Mouse (Mus musculus) heart, embryonic 14.5 days (tissue): ENCODE measurements around the gene Ppig. TPM values are rescaled to one million over a fixed set of nuclear protein-coding genes. Genes with fewer than 3 reads are reported as not detected.

Experiments used
- ATAC-seq: fragments of 200-750 bp; cut with Nextera tagmentation; 2 replicates; pipeline ENCODE4 v1.8.0; 2017; ENCODE audit warnings: low read depth, moderate TSS enrichment; ENCODE audit not compliant: insufficient number of reproducible peaks, insufficient read depth, low FRiP score
- H3K27ac ChIP-seq, 2 experiments: fragments of 200-500 bp in 1 of 2; fragments of 300-500 bp in 1 of 2; sonication (generic) in 1 of 2; replicated peaks in 1 of 2; 2 replicates each; pipeline ENCODE4 v1.5.1; 2012 to 2014; ENCODE audit warnings: low read depth in 2 of 2, low read length in 2 of 2, control low read depth in 1 of 2, mild to moderate bottlenecking in 1 of 2, mixed read lengths in 1 of 2; ENCODE audit not compliant: control insufficient read depth in 1 of 2, insufficient read depth in 1 of 2
- H3K27me3 ChIP-seq: fragments of 300-500 bp; sonication (generic); 2 replicates; pipeline ENCODE4 v1.6.1; 2014; ENCODE audit warnings: mild to moderate bottlenecking, low read length, control low read depth; ENCODE audit not compliant: control insufficient read depth, insufficient read depth
- H3K36me3 ChIP-seq: fragments of 300-500 bp; sonication (generic); 2 replicates; pipeline ENCODE4 v1.6.1; 2014; ENCODE audit warnings: mild to moderate bottlenecking, control low read depth, low read length, mixed read lengths; ENCODE audit not compliant: control insufficient read depth, insufficient read depth
- H3K4me1 ChIP-seq, 2 experiments: fragments of 200-500 bp in 1 of 2; fragments of 300-500 bp in 1 of 2; sonication (generic) in 1 of 2; 2 replicates each; pipeline ENCODE4 v1.6.1; 2012 to 2014; ENCODE audit warnings: low read length in 2 of 2, control low read depth in 1 of 2, mixed read lengths in 1 of 2; ENCODE audit not compliant: control insufficient read depth in 2 of 2, insufficient read depth in 2 of 2
- H3K4me2 ChIP-seq: fragments of 300-500 bp; sonication (generic); 2 replicates; pipeline ENCODE4 v1.6.1; 2014; ENCODE audit warnings: mild to moderate bottlenecking, low read length
- H3K4me3 ChIP-seq, 2 experiments: fragments of 200-500 bp in 1 of 2; fragments of 300-500 bp in 1 of 2; sonication (generic) in 1 of 2; 2 replicates each; pipeline ENCODE4 v1.5.1; 2012 to 2014; ENCODE audit warnings: low read length in 2 of 2, mild to moderate bottlenecking in 2 of 2, control low read depth in 1 of 2, low read depth in 1 of 2, moderate library complexity in 1 of 2; ENCODE audit not compliant: control insufficient read depth in 1 of 2, insufficient read depth in 1 of 2
- H3K9ac ChIP-seq: fragments of 300-500 bp; sonication (generic); 2 replicates; pipeline ENCODE4 v1.6.1; 2014; ENCODE audit warnings: mild to moderate bottlenecking, low read length
- H3K9me3 ChIP-seq: fragments of 300-500 bp; sonication (generic); 2 replicates; pipeline ENCODE4 v1.6.1; 2016; ENCODE audit warnings: low read length, control low read depth; ENCODE audit not compliant: control insufficient read depth
- WGBS: fragments of 180-500 bp; shearing (Covaris S2); extraction: QIAGEN DNeasy Blood & Tissue Kit; methylation state at CpG from one replicate; pipeline ENCODE4 v1.1.7; 2014; 5-methylcytosine and 5-hydroxymethylcytosine counted together
- polyA plus RNA-seq: library from polyadenylated mRNA; unstranded; fragments of >200 nt; fragmentation: Nextera tagmentation; extraction: Ambion mirVana; gene quantifications from 2 replicates; pipeline ENCODE4 v1.2.1, GENCODE M21; 2014

Ppig gene
- polyA plus RNA-seq, 1 experiment from 2014 or later, result 64.9 TPM

- no peaks in the 10 kb centered on the region for H3K9me3 ChIP-seq
- H3K36me3 ChIP-seq, result peaks cover 22% of the 10 kb centered on the region
- H3K4me2 ChIP-seq, result peak within 1 kb of the TSS; percentile 66
- no peaks in the 10 kb centered on the region for H3K4me1 ChIP-seq
- under 1% methylated on average over 37 of the region's 39 CpGs for WGBS
- H3K4me3 ChIP-seq, result peak within 1 kb of the TSS; percentile 67 to 98
- no peaks in the 10 kb centered on the region for H3K27me3 ChIP-seq
- H3K27ac ChIP-seq, result peak within 1 kb of the TSS; percentile 84 to 96
- ATAC-seq, result peak; percentile 95
- peak within 1 kb of the TSS; percentile 82 for H3K9ac ChIP-seq
Measured at GRCm38 (mm10) chr2:69712981-69713625, 9.2 kb upstream of the Ppig start, which contains the start of gene Fastkd1. Gene Fastkd1 (minus strand): TSS chr2:69713516.

GRCm38 (mm10) chr2:69713626-69714014 lies 8.7 kb upstream of the Ppig start:
- peak overlapping the region; percentile 66 for H3K4me2 ChIP-seq
- ATAC-seq, result no peak
- whole genome bisulfite sequencing, result 28% methylated on average over 4 of the region's 4 CpGs
- no peak overlapping the region; the same call in 1 of the 2 replicates for H3K9ac ChIP-seq
- no peaks in the 10 kb centered on the region for H3K27me3 ChIP-seq
- H3K9me3 ChIP-seq, result no peaks in the 10 kb centered on the region
- peaks cover 17% of the 10 kb centered on the region for H3K36me3 ChIP-seq
- H3K27ac ChIP-seq, result no peak overlapping the region
- peak overlapping the region in 1 of 2 experiments; percentile 67; a peak in 2 of 4 replicates for H3K4me3 ChIP-seq
- no peaks in the 10 kb centered on the region for H3K4me1 ChIP-seq

- H3K27me3 ChIP-seq, result no peaks in the 10 kb centered on the region
- H3K27ac ChIP-seq, result no peak overlapping the region
- H3K9me3 ChIP-seq, result no peaks in the 10 kb centered on the region
- H3K4me2 ChIP-seq, result no peak overlapping the region
- H3K4me1 ChIP-seq, result no peaks in the 10 kb centered on the region
- ATAC-seq, result no peak
- H3K9ac ChIP-seq, result no peak overlapping the region
- peaks cover 13% of the 10 kb centered on the region; the same call in 1 of the 2 replicates for H3K36me3 ChIP-seq
- H3K4me3 ChIP-seq, result no peak overlapping the region
- 71% methylated on average over 5 of the region's 5 CpGs for WGBS
Measured at GRCm38 (mm10) chr2:69714126-69714525, 8.2 kb upstream of the Ppig start.

- ATAC-seq, result no peak
- H3K36me3 ChIP-seq, result no peaks in the 10 kb centered on the region
Measured at GRCm38 (mm10) chr2:69716483-69716882, 5.9 kb upstream of the Ppig start.

GRCm38 (mm10) chr2:69719121-69719520 lies 3.2 kb upstream of the Ppig start:
- H3K9ac ChIP-seq, result no peak overlapping the region
- no peaks in the 10 kb centered on the region for H3K36me3 ChIP-seq
- ATAC-seq, result no peak
- no peak overlapping the region for H3K27ac ChIP-seq
- H3K9me3 ChIP-seq, result no peaks in the 10 kb centered on the region
- H3K4me1 ChIP-seq, result peaks cover 0 to 7% of the 10 kb centered on the region in 2 experiments; a peak in 2 of 4 replicates
- no peak overlapping the region for H3K4me3 ChIP-seq
- H3K4me2 ChIP-seq, result no peak overlapping the region
- no peaks in the 10 kb centered on the region for H3K27me3 ChIP-seq
- WGBS, result 61% methylated on average over 1 of the region's 1 CpGs

More at GRCm38 (mm10) chr2:69716483-69716882, 5.9 kb upstream of the Ppig start:
- no peak overlapping the region for H3K27ac ChIP-seq
- H3K9ac ChIP-seq, result no peak overlapping the region
- H3K27me3 ChIP-seq, result no peaks in the 10 kb centered on the region
- WGBS, result 76% methylated on average over 3 of the region's 3 CpGs
- H3K9me3 ChIP-seq, result no peaks in the 10 kb centered on the region
- no peaks in the 10 kb centered on the region for H3K4me1 ChIP-seq
- H3K4me2 ChIP-seq, result no peak overlapping the region
- no peak overlapping the region for H3K4me3 ChIP-seq

- ATAC-seq, result peak; percentile 85
- Histone ChIP-seq H3K9me3 (no peaks in the 10 kb centered on the region), H3K4me1 (peaks cover 0 to 11% of the 10 kb centered on the region in 2 experiments; a peak in 2 of 4 replicates), H3K4me2 (peak overlapping the region; percentile 86), H3K27me3 (no peaks in the 10 kb centered on the region), H3K36me3 (no peaks in the 10 kb centered on the region), H3K9ac (peak overlapping the region; percentile 94), H3K27ac (peak overlapping the region; percentile 81 to 91), H3K4me3 (peak overlapping the region; percentile 92 to 93)
- WGBS, result under 1% methylated on average over 89 of the region's 91 CpGs
Measured at GRCm38 (mm10) chr2:69722650-69723518, 539 bp downstream of the Ppig start.

- Histone ChIP-seq H3K27ac (peak overlapping the region; percentile 81 to 91), H3K36me3 (no peaks in the 10 kb centered on the region), H3K4me2 (peak overlapping the region; percentile 86), H3K27me3 (no peaks in the 10 kb centered on the region), H3K4me3 (peak overlapping the region; percentile 92 to 93), H3K4me1 (peaks cover 0 to 11% of the 10 kb centered on the region in 2 experiments; a peak in 2 of 4 replicates), H3K9ac (peak overlapping the region; percentile 94), H3K9me3 (no peaks in the 10 kb centered on the region)
- WGBS, result under 1% methylated on average over 13 of the region's 13 CpGs
- ATAC-seq, result no peak
Measured at GRCm38 (mm10) chr2:69723519-69723825, 1.1 kb downstream of the Ppig start.
